Mouse (Mus musculus): Measurements from ENCODE around the gene Pex3. TPM values are rescaled to one million over a fixed set of nuclear protein-coding genes. Genes with fewer than 3 reads are reported as not detected.

Gene Pex3
- polyA plus RNA-seq, 1 experiment from 2014 or later = 24.8 TPM

DNA sequence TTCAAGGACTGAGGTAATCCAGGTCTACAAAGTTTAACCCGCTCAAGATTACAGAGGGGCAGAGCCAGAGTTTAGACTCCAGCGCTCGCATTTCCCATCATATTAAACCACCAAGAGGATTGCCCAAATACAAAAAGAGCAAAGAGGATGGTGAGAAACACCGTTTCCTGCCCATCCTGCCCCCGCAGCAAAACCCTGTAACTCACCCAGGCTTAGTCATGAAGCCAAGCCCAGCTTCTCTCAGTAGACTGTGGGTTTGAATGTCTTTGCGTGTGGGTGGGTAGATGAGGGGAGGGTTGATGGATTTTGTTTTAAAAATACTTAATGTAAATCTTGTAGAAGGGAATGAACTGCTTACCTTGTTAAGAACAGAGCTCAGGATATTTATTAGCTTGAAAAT lies 19.5 kb upstream of the Pex3 start:
- H3K27me3 ChIP-seq (ENCODE audit: control insufficient read depth, insufficient read depth, low read depth, low read length) = no peaks in the 10 kb centered on the region
- no peak overlapping the region for H3K4me2 ChIP-seq (ENCODE audit: low read depth, low read length)
- no peaks in the 10 kb centered on the region for H3K36me3 ChIP-seq (ENCODE audit: control insufficient read depth, insufficient read depth, low read length)
- no peak for ATAC-seq (ENCODE audit: low read depth)
- H3K9me3 ChIP-seq (ENCODE audit: control insufficient read depth, low read length) = no peaks in the 10 kb centered on the region
- no peak overlapping the region for H3K27ac ChIP-seq (ENCODE audit: low read length)
- no peaks in the 10 kb centered on the region; the same call in 1 of the 2 replicates for H3K4me1 ChIP-seq (replicated peaks; ENCODE audit: control insufficient read depth, insufficient read depth, low read length)
- H3K9ac ChIP-seq (ENCODE audit: low read length) = no peak overlapping the region
- no peak overlapping the region for H3K4me3 ChIP-seq (ENCODE audit: low read length)
- 66% methylated on average over 6 of the region's 6 CpGs for WGBS

GRCm38 (mm10) chr10:13572003-13572402 lies 19.1 kb upstream of the Pex3 start:
- WGBS = 29% methylated on average over 10 of the region's 10 CpGs
- ATAC-seq (ENCODE audit: low read depth) = no peak

GRCm38 (mm10) chr10:13570697-13571538 lies 18.0 kb upstream of the Pex3 start:
- no peak for ATAC-seq (ENCODE audit: low read depth)
- Histone ChIP-seq H3K4me3 (ENCODE audit: low read length) (no peak overlapping the region), H3K9ac (ENCODE audit: low read length) (no peak overlapping the region), H3K27ac (ENCODE audit: low read length) (no peak overlapping the region), H3K9me3 (ENCODE audit: control insufficient read depth, low read length) (no peaks in the 10 kb centered on the region), H3K27me3 (ENCODE audit: control insufficient read depth, insufficient read depth, low read depth, low read length) (no peaks in the 10 kb centered on the region), H3K36me3 (ENCODE audit: control insufficient read depth, insufficient read depth, low read length) (no peaks in the 10 kb centered on the region), H3K4me1 (replicated peaks; ENCODE audit: control insufficient read depth, insufficient read depth, low read length) (no peaks in the 10 kb centered on the region; the same call in 1 of the 2 replicates), H3K4me2 (ENCODE audit: low read depth, low read length) (no peak overlapping the region)
- WGBS = 69% methylated on average over 9 of the region's 9 CpGs

More at GRCm38 (mm10) chr10:13572003-13572402, 19.1 kb upstream of the Pex3 start:
- no peaks in the 10 kb centered on the region for H3K9me3 ChIP-seq (ENCODE audit: control insufficient read depth, low read length)
- H3K4me2 ChIP-seq (ENCODE audit: low read depth, low read length) = no peak overlapping the region
- no peaks in the 10 kb centered on the region for H3K27me3 ChIP-seq (ENCODE audit: control insufficient read depth, insufficient read depth, low read depth, low read length)
- H3K4me3 ChIP-seq (ENCODE audit: low read length) = no peak overlapping the region
- H3K4me1 ChIP-seq (replicated peaks; ENCODE audit: control insufficient read depth, insufficient read depth, low read length) = no peaks in the 10 kb centered on the region; the same call in 1 of the 2 replicates
- no peaks in the 10 kb centered on the region for H3K36me3 ChIP-seq (ENCODE audit: control insufficient read depth, insufficient read depth, low read length)
- no peak overlapping the region for H3K9ac ChIP-seq (ENCODE audit: low read length)
- no peak overlapping the region for H3K27ac ChIP-seq (ENCODE audit: low read length)

DNA sequence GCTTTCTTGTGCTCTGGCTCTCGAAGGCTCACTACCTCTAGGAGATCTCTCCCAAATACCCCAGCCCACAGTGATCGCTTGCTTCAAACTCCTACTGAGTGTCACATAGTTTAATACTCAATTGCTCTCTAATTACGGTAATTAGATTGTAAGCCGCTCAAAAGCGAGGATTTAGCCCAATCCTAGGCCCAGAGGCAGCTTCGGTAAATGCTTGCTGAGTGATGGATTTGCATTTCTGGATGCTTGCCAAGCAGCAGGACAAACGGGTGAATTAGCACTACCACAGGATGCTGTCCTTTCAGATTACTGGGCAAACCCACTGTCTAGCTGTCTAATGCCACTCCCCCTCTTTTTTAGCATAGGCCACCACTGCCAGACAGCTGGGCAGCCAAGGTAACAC lies 16.9 kb upstream of the Pex3 start:
- Histone ChIP-seq H3K27ac (ENCODE audit: low read length) (no peak overlapping the region), H3K4me2 (ENCODE audit: low read depth, low read length) (no peak overlapping the region), H3K27me3 (ENCODE audit: control insufficient read depth, insufficient read depth, low read depth, low read length) (no peaks in the 10 kb centered on the region), H3K36me3 (ENCODE audit: control insufficient read depth, insufficient read depth, low read length) (no peaks in the 10 kb centered on the region), H3K9me3 (ENCODE audit: control insufficient read depth, low read length) (no peaks in the 10 kb centered on the region), H3K4me3 (ENCODE audit: low read length) (no peak overlapping the region), H3K4me1 (replicated peaks; ENCODE audit: control insufficient read depth, insufficient read depth, low read length) (no peaks in the 10 kb centered on the region; the same call in 1 of the 2 replicates), H3K9ac (ENCODE audit: low read length) (no peak overlapping the region)
- ATAC-seq (ENCODE audit: low read depth) = no peak
- WGBS = 44% methylated on average over 7 of the region's 7 CpGs

DNA sequence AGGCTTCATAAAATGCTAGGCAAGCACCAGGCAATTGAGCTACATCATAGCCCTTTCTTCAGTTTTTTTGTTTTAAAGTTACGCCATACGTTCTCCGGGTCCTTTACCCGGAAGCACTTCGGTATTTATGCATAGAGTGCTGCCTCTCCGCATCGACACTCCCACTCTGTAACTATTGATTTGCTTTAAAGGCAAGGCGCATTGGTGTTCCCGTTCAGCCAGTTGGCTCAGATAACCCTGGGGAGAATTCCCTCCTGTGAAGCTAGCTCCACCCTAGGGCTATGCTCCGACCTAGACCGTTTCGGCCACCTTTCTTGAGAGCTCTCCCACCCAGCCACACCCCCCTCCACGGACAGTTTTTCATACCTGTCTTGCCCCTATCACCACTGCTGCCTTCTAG lies 13.5 kb upstream of the Pex3 start:
- H3K36me3 ChIP-seq (ENCODE audit: control insufficient read depth, insufficient read depth, low read length) = peaks cover 5% of the 10 kb centered on the region; the same call in 1 of the 2 replicates
- no peak overlapping the region for H3K4me2 ChIP-seq (ENCODE audit: low read depth, low read length)
- no peaks in the 10 kb centered on the region for H3K27me3 ChIP-seq (ENCODE audit: control insufficient read depth, insufficient read depth, low read depth, low read length)
- no peak for ATAC-seq (ENCODE audit: low read depth)
- no peak overlapping the region for H3K27ac ChIP-seq (ENCODE audit: low read length)
- WGBS = 59% methylated on average over 13 of the region's 13 CpGs
- no peak overlapping the region for H3K4me3 ChIP-seq (ENCODE audit: low read length)
- H3K9ac ChIP-seq (ENCODE audit: low read length) = no peak overlapping the region
- no peaks in the 10 kb centered on the region for H3K9me3 ChIP-seq (ENCODE audit: control insufficient read depth, low read length)
- no peaks in the 10 kb centered on the region for H3K4me1 ChIP-seq (replicated peaks; ENCODE audit: control insufficient read depth, insufficient read depth, low read length)

DNA sequence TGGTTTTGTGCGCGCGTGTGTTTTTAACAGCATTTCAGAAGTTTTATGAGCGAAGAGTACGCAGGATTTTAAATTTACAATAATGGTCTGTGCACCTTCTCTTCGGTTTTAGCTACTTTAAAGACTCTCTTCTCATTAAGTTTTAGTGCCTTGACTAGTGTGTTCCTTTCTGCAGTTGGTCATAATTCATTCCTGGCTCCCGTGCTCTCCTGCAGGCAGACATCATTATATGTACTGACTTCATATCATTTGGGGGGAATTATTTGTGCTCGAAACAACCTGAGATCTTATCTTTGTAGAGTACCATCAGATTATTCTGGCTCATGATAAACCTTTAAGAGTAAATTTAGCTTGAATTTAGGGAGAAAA lies 12.1 kb upstream of the Pex3 start:
- 42% methylated on average over 8 of the region's 8 CpGs for WGBS
- Histone ChIP-seq H3K27ac (ENCODE audit: low read length) (no peak overlapping the region), H3K4me2 (ENCODE audit: low read depth, low read length) (peak overlapping the region; percentile 50), H3K4me1 (replicated peaks; ENCODE audit: control insufficient read depth, insufficient read depth, low read length) (no peaks in the 10 kb centered on the region), H3K9me3 (ENCODE audit: control insufficient read depth, low read length) (no peaks in the 10 kb centered on the region), H3K4me3 (ENCODE audit: low read length) (peak overlapping the region; percentile 26), H3K27me3 (ENCODE audit: control insufficient read depth, insufficient read depth, low read depth, low read length) (no peaks in the 10 kb centered on the region), H3K9ac (ENCODE audit: low read length) (no peak overlapping the region), H3K36me3 (ENCODE audit: control insufficient read depth, insufficient read depth, low read length) (peaks cover 7% of the 10 kb centered on the region; the same call in 1 of the 2 replicates)
- ATAC-seq (ENCODE audit: low read depth) = no peak

DNA sequence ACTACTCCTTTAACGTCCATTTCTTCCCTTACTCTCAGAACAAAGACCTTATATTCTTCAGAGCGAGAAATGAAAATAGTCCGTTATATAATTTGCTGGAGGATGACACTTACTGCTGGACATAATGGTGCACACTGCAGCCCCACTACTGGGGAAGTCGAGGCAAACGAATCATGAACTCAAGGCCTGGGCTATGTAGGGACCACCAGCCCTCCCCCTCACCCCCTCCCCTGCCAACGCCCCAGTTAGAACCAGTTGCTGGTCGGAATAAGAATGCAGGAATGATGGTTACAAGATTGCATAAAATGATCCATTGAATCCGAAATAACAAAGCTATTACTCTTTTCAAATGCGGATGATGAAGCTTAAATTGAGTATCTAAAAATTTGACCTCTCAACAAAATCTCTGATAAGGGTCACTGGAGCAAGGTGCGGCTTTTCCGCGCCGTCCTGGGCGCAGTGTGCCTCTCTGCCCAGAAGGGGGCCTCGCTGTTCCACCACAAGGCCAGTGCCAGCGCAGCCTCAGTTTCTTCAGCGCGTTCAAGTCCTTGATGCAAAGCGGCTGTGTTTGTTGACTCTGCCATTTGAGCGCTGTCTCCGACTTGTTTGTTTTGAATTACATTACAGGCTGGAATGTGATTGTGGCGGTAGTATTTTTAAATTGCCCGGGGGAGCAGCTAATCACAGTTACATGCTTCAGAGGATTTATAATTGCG lies 11.6 kb upstream of the Pex3 start:
- ATAC-seq (ENCODE audit: low read depth) = peak; percentile 60; the same call in 1 of the 2 replicates

DNA sequence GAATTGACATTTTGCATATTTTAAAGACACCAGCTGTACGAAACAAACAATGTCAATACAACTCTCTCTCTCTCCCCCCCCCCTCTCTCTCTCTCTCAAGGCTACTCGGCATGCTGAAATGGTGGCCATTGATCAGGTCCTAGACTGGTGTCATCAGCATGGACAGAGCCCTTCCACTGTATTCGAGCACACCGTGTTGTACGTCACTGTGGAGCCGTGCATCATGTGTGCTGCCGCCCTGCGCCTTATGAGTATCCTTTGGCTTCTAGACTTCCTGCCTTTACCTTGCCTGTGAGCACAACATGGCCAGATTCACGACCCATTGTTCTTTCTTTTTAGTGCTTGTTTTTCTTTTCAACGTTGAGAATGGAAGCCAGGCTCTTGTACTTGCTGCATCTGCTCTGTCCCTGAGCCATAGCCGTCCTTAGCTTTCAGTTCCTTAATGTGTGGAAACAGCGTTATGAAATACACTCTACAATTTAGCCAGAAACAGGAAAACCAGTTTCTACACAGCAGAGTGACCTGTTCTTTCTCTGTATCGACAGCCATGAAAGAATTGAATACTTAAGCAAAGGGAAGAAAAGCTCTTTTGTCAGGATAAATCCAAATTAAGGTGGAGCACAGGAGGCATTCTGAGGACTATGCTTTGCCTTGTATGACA lies 7.2 kb upstream of the Pex3 start:
- 91% methylated on average over 13 of the region's 13 CpGs for WGBS
- Histone ChIP-seq H3K36me3 (ENCODE audit: control insufficient read depth, insufficient read depth, low read length) (peaks cover 9% of the 10 kb centered on the region), H3K27me3 (ENCODE audit: control insufficient read depth, insufficient read depth, low read depth, low read length) (no peaks in the 10 kb centered on the region), H3K4me1 (replicated peaks; ENCODE audit: control insufficient read depth, insufficient read depth, low read length) (no peaks in the 10 kb centered on the region), H3K4me3 (ENCODE audit: low read length) (no peak overlapping the region), H3K27ac (ENCODE audit: low read length) (no peak overlapping the region), H3K4me2 (ENCODE audit: low read depth, low read length) (no peak overlapping the region), H3K9ac (ENCODE audit: low read length) (no peak overlapping the region), H3K9me3 (ENCODE audit: control insufficient read depth, low read length) (no peaks in the 10 kb centered on the region)
- no peak for ATAC-seq (ENCODE audit: low read depth)

More for the DNA sequence above, 11.6 kb upstream of the Pex3 start:
- Histone ChIP-seq H3K9ac (ENCODE audit: low read length) (no peak overlapping the region), H3K36me3 (ENCODE audit: control insufficient read depth, insufficient read depth, low read length) (peaks cover 7% of the 10 kb centered on the region; the same call in 1 of the 2 replicates), H3K4me2 (ENCODE audit: low read depth, low read length) (peak overlapping the region; percentile 50), H3K4me3 (ENCODE audit: low read length) (peak overlapping the region; percentile 26), H3K9me3 (ENCODE audit: control insufficient read depth, low read length) (no peaks in the 10 kb centered on the region), H3K27ac (ENCODE audit: low read length) (no peak overlapping the region), H3K4me1 (replicated peaks; ENCODE audit: control insufficient read depth, insufficient read depth, low read length) (no peaks in the 10 kb centered on the region), H3K27me3 (ENCODE audit: control insufficient read depth, insufficient read depth, low read depth, low read length) (no peaks in the 10 kb centered on the region)
- WGBS = 25% methylated on average over 24 of the region's 24 CpGs

- no peak for ATAC-seq (ENCODE audit: low read depth)
- no peak overlapping the region for H3K4me2 ChIP-seq (ENCODE audit: low read depth, low read length)
Observed at GRCm38 (mm10) chr10:13554316-13554715, 1.4 kb upstream of the Pex3 start.

More at GRCm38 (mm10) chr10:13554316-13554715, 1.4 kb upstream of the Pex3 start:
- H3K9me3 ChIP-seq (ENCODE audit: control insufficient read depth, low read length) = no peaks in the 10 kb centered on the region
- H3K27ac ChIP-seq (ENCODE audit: low read length) = no peak overlapping the region
- peaks cover 8% of the 10 kb centered on the region for H3K4me1 ChIP-seq (replicated peaks; ENCODE audit: control insufficient read depth, insufficient read depth, low read length)
- peaks cover 2% of the 10 kb centered on the region; the same call in 1 of the 2 replicates for H3K36me3 ChIP-seq (ENCODE audit: control insufficient read depth, insufficient read depth, low read length)
- H3K27me3 ChIP-seq (ENCODE audit: control insufficient read depth, insufficient read depth, low read depth, low read length) = no peaks in the 10 kb centered on the region
- no peak overlapping the region for H3K9ac ChIP-seq (ENCODE audit: low read length)
- no peak overlapping the region for H3K4me3 ChIP-seq (ENCODE audit: low read length)
- WGBS = 88% methylated on average over 1 of the region's 1 CpGs
